In the genomic region with DNA sequence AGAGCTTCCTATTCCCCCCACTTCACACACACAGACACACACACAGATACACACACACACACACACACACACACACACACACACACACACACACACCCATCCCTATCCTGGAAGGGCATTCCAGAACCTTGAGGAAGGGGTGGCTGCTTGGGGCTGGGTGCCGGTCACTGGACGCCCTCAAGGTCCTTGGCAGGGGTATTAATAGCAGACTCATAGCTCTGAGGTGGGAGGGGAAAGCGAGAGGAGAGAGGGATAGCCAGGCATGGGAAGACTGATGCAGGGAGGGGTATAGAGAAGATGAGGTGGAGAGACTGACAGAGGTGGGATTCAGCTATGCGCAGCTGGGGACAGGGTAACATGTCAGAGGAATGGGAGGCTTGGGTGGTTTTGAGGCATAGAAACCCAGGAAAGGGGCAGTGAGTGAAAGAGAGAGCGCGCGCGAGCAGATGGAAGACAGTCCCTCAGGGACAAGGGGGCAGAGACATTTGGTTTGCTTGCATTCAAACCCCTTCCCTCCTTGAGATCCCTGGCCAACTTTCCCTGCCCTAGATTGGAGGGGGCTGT, we compare ENCODE assay signal across 10 mouse cellular contexts. TPM values are rescaled to one million over a fixed set of nuclear protein-coding genes. Genes with fewer than 3 reads are reported as not detected.
DNase-seq lines count a peak whose midpoint lies in the region; ATAC-seq and TF ChIP-seq lines count a peak whose summit lies in the region.
"Had no signal": no experiment of that assay in that cellular context is flagged by ENCODE, and none has a peak within 500 bp of the region (broad histone marks: within the 10 kb centered on the region; RNA-seq: fewer than 3 reads in every experiment).

No protein-coding gene starts in this region.

- H3K9ac ChIP-seq in heart, embryonic 11.5 days (ENCODE audit: low read depth, low read length) = 0 out of 2 replicates have a peak overlapping the region, but pooled peaks have one; percentile 39
- peak overlapping the region; percentile 61 for H3K9ac ChIP-seq in forebrain, postnatal 0 days
- no peak overlapping the region for H3K9ac ChIP-seq in midbrain, embryonic 12.5 days (replicated peaks)
- H3K9ac ChIP-seq: liver, embryonic 15.5 days had no signal

- no peak overlapping the region for H3K27ac ChIP-seq in heart, embryonic 11.5 days (ENCODE audit: low read depth, low read length)
- peak overlapping the region; percentile 29; the same call in 1 of the 2 replicates for H3K27ac ChIP-seq in forebrain, postnatal 0 days (ENCODE audit: low read depth, low read length)
- H3K27ac ChIP-seq in midbrain, embryonic 12.5 days (replicated peaks) = no peak overlapping the region
- H3K27ac ChIP-seq: liver, embryonic 15.5 days had no signal

- H3K36me3 ChIP-seq in heart, embryonic 11.5 days (ENCODE audit: control insufficient read depth, insufficient read depth, low read length) = no peaks in the 10 kb centered on the region
- H3K36me3 ChIP-seq in forebrain, postnatal 0 days (ENCODE audit: insufficient read depth) = peaks cover 1% of the 10 kb centered on the region; the same call in 1 of the 2 replicates
- peaks cover 3% of the 10 kb centered on the region; the same call in 1 of the 2 replicates for H3K36me3 ChIP-seq in midbrain, embryonic 12.5 days

- H3K4me2 ChIP-seq in heart, embryonic 11.5 days = peak overlapping the region; percentile 54
- H3K4me2 ChIP-seq in forebrain, postnatal 0 days (ENCODE audit: low read depth) = peak overlapping the region; percentile 85
- H3K4me2 ChIP-seq in midbrain, embryonic 12.5 days (replicated peaks) = peak overlapping the region; percentile 53
- H3K4me2 ChIP-seq: liver, embryonic 15.5 days had no signal

- peak overlapping the region; percentile 13; the same call in 1 of the 2 replicates for H3K4me3 ChIP-seq in heart, embryonic 11.5 days (ENCODE audit: low read depth, low read length)
- peak overlapping the region; percentile 39 for H3K4me3 ChIP-seq in forebrain, postnatal 0 days (ENCODE audit: low read depth, low read length)
- peak overlapping the region; percentile 34 for H3K4me3 ChIP-seq in midbrain, embryonic 12.5 days
- H3K4me3 ChIP-seq: liver, embryonic 15.5 days had no signal

- ATAC-seq in heart, embryonic 11.5 days (replicated peaks; ENCODE audit: insufficient number of reproducible peaks, low FRiP score, low TSS enrichment) = no peak
- no peak for ATAC-seq in forebrain, postnatal 0 days
- ATAC-seq in midbrain, embryonic 12.5 days (ENCODE audit: low FRiP score, low read depth) = no peak

- no peak for DNase-seq in heart, adult 18-20 months
- DNase-seq in brain, embryonic 14.5 days (ENCODE audit: low read depth) = peak; percentile 14
- no peak for DNase-seq in forebrain, postnatal 0 days
- DNase-seq in layer of hippocampus, postnatal 10 days (ENCODE audit: low spot score in 2 of 2) = no peak
- DNase-seq in layer of hippocampus, adult 18-20 months (ENCODE audit: low spot score in 2 of 2) = no peak
- DNase-seq in kidney, adult 11 months = no peak
- DNase-seq: gastrocnemius, postnatal 14 days had no signal

- peaks cover 57% of the 10 kb centered on the region for H3K27me3 ChIP-seq in heart, embryonic 11.5 days (ENCODE audit: control insufficient read depth, insufficient read depth, low read length)
- no peaks in the 10 kb centered on the region; the same call in 1 of the 2 replicates for H3K27me3 ChIP-seq in forebrain, postnatal 0 days (ENCODE audit: insufficient read depth, low read length)
- H3K27me3 ChIP-seq in midbrain, embryonic 12.5 days = peaks cover 65% of the 10 kb centered on the region

- WGBS in heart, embryonic 11.5 days (ENCODE audit: insufficient replicate concordance) = 14% methylated on average over 8 of the region's 8 CpGs
- WGBS in forebrain, postnatal 0 days = 23% methylated on average over 8 of the region's 8 CpGs
- WGBS in midbrain, embryonic 12.5 days = 14% methylated on average over 8 of the region's 8 CpGs

- H3K4me1 ChIP-seq in heart, embryonic 11.5 days (ENCODE audit: control insufficient read depth, insufficient read depth, low read length) = peaks cover 23% of the 10 kb centered on the region
- H3K4me1 ChIP-seq in forebrain, postnatal 0 days (ENCODE audit: insufficient read depth) = peaks cover 30% of the 10 kb centered on the region
- H3K4me1 ChIP-seq in midbrain, embryonic 12.5 days = peaks cover 54% of the 10 kb centered on the region

- no peaks in the 10 kb centered on the region for H3K9me3 ChIP-seq in heart, embryonic 11.5 days (replicated peaks; ENCODE audit: control insufficient read depth, low read length)
- no peaks in the 10 kb centered on the region for H3K9me3 ChIP-seq in forebrain, postnatal 0 days (ENCODE audit: low read length)
- H3K9me3 ChIP-seq in midbrain, embryonic 12.5 days = no peaks in the 10 kb centered on the region
- H3K9me3 ChIP-seq: liver, embryonic 15.5 days had no signal

- TF ChIP-seq POLR2A in brain, embryonic 14.5 days (IDR thresholded peaks at IDR 0.05; ENCODE audit: borderline replicate concordance, extremely low read depth, insufficient read depth, insufficient read length, poor library complexity, severe bottlenecking) = no peak

- TF ChIP-seq CTCF in brain, embryonic 14.5 days (IDR thresholded peaks at IDR 0.05; ENCODE audit: borderline replicate concordance, extremely low read depth, insufficient read depth, insufficient read length) = no peak
- no peak for TF ChIP-seq CTCF in forebrain, postnatal 0 days (IDR thresholded peaks at IDR 0.05; ENCODE audit: low read depth)

RNA-seq across cellular contexts. Expression of gene Kdelr1, which starts 3.4 kb away (rescaled TPM):
- 76.0 and 115 TPM in 2 replicates for polyA plus RNA-seq in heart, embryonic 11.5 days (2014; fragmentation: Nextera tagmentation; extraction: Ambion mirVana)
- total RNA-seq in heart, adult 18-20 months (2021) = 100 to 1,000 TPM; 105 to 125 TPM
- polyA plus RNA-seq in brain, embryonic 14.5 days (2012; rRNA removed) = 197 and 238 TPM in 2 replicates
- 129 TPM in 2 replicates for total RNA-seq in forebrain, postnatal 0 days (2014; rRNA removed)
- 45.8 and 49.6 TPM in 2 replicates for polyA plus RNA-seq in forebrain, postnatal 0 days (2015; fragmentation: Nextera tagmentation; extraction: Ambion mirVana)
- 40.6 and 54.6 TPM in 2 replicates for polyA plus RNA-seq in midbrain, embryonic 12.5 days (2016; fragmentation: Nextera tagmentation; extraction: Ambion mirVana)
- 10 to 100 TPM; 85.4 to 99.2 TPM for total RNA-seq in layer of hippocampus, postnatal 10 days (2021)
- 10 to 100 TPM; 71.5 to 73.9 TPM for total RNA-seq in layer of hippocampus, adult 18-20 months (2021)

RNA-seq across cellular contexts. Expression of gene Grin2d, which starts 9.0 kb away (rescaled TPM):
- 0.11 TPM in 2 replicates for polyA plus RNA-seq in heart, embryonic 11.5 days (2014; fragmentation: Nextera tagmentation; extraction: Ambion mirVana)
- 1 to 10 TPM; 1.4 to 1.5 TPM for total RNA-seq in heart, adult 18-20 months (2021)
- 13.2 and 31.1 TPM in 2 replicates for polyA plus RNA-seq in brain, embryonic 14.5 days (2012; rRNA removed)
- 9.0 and 12.9 TPM in 2 replicates for total RNA-seq in forebrain, postnatal 0 days (2014; rRNA removed)
- polyA plus RNA-seq in forebrain, postnatal 0 days (2015; fragmentation: Nextera tagmentation; extraction: Ambion mirVana) = 1.9 and 3.4 TPM in 2 replicates
- 0.60 and 1.0 TPM in 2 replicates for polyA plus RNA-seq in midbrain, embryonic 12.5 days (2016; fragmentation: Nextera tagmentation; extraction: Ambion mirVana)
- 10 to 100 TPM; 32.1 to 33.4 TPM for total RNA-seq in layer of hippocampus, postnatal 10 days (2021)
- 10 to 100 TPM; 10.6 to 10.7 TPM for total RNA-seq in layer of hippocampus, adult 18-20 months (2021)

RNA-seq across cellular contexts. Expression of gene Syngr4, which starts 27.3 kb away (rescaled TPM):
- polyA plus RNA-seq in heart, embryonic 11.5 days (2014; fragmentation: Nextera tagmentation; extraction: Ambion mirVana) = 0.54 and 1.3 TPM in 2 replicates
- not detected for total RNA-seq in heart, adult 18-20 months (2021)
- 0.30 and 0.41 TPM in 2 replicates for polyA plus RNA-seq in brain, embryonic 14.5 days (2012; rRNA removed)
- total RNA-seq in forebrain, postnatal 0 days (2014; rRNA removed) = 0.31 TPM in 1 of 2 replicates, not detected in the other
- polyA plus RNA-seq in forebrain, postnatal 0 days (2015; fragmentation: Nextera tagmentation; extraction: Ambion mirVana) = 0.40 TPM in 2 replicates
- 0.34 and 0.42 TPM in 2 replicates for polyA plus RNA-seq in midbrain, embryonic 12.5 days (2016; fragmentation: Nextera tagmentation; extraction: Ambion mirVana)
- under 1 TPM in 1 of 2 experiments, not detected in 1; 0.40 TPM for total RNA-seq in layer of hippocampus, postnatal 10 days (2021)
- total RNA-seq in layer of hippocampus, adult 18-20 months (2021) = not detected

RNA-seq across cellular contexts. Expression of gene Tmem143, which starts 27.6 kb away (rescaled TPM):
- 5.5 and 5.8 TPM in 2 replicates for polyA plus RNA-seq in heart, embryonic 11.5 days (2014; fragmentation: Nextera tagmentation; extraction: Ambion mirVana)
- total RNA-seq in heart, adult 18-20 months (2021) = 100 to 1,000 TPM; 124 to 125 TPM
- 19.1 and 23.3 TPM in 2 replicates for polyA plus RNA-seq in brain, embryonic 14.5 days (2012; rRNA removed)
- total RNA-seq in forebrain, postnatal 0 days (2014; rRNA removed) = 22.1 and 29.7 TPM in 2 replicates
- polyA plus RNA-seq in forebrain, postnatal 0 days (2015; fragmentation: Nextera tagmentation; extraction: Ambion mirVana) = 4.9 and 5.7 TPM in 2 replicates
- 4.4 and 4.9 TPM in 2 replicates for polyA plus RNA-seq in midbrain, embryonic 12.5 days (2016; fragmentation: Nextera tagmentation; extraction: Ambion mirVana)
- total RNA-seq in layer of hippocampus, postnatal 10 days (2021) = 10 to 100 TPM; 23.9 TPM
- total RNA-seq in layer of hippocampus, adult 18-20 months (2021) = 10 to 100 TPM; 21.8 to 22.4 TPM

RNA-seq across cellular contexts. Expression of gene Grwd1, which starts 38.4 kb away (rescaled TPM):
- polyA plus RNA-seq in heart, embryonic 11.5 days (2014; fragmentation: Nextera tagmentation; extraction: Ambion mirVana) = 48.7 and 49.8 TPM in 2 replicates
- 10 to 100 TPM; 15.0 to 15.2 TPM for total RNA-seq in heart, adult 18-20 months (2021)
- polyA plus RNA-seq in brain, embryonic 14.5 days (2012; rRNA removed) = 23.4 and 25.5 TPM in 2 replicates
- 39.3 and 41.8 TPM in 2 replicates for total RNA-seq in forebrain, postnatal 0 days (2014; rRNA removed)
- 55.9 and 60.7 TPM in 2 replicates for polyA plus RNA-seq in forebrain, postnatal 0 days (2015; fragmentation: Nextera tagmentation; extraction: Ambion mirVana)
- 50.1 and 50.2 TPM in 2 replicates for polyA plus RNA-seq in midbrain, embryonic 12.5 days (2016; fragmentation: Nextera tagmentation; extraction: Ambion mirVana)
- 10 to 100 TPM; 27.0 to 27.3 TPM for total RNA-seq in layer of hippocampus, postnatal 10 days (2021)
- total RNA-seq in layer of hippocampus, adult 18-20 months (2021) = 10 to 100 TPM; 20.6 to 22.5 TPM
